Mouse (Mus musculus): ENCODE measurements around the gene Gm28048.

- TF ChIP-seq CTCF (IDR thresholded peaks at IDR 0.05; ENCODE audit: low read depth, low read length) (no peak), POLR2A (IDR thresholded peaks at IDR 0.05; ENCODE audit: borderline replicate concordance, low read depth, low read length) (no peak)
Measured at GRCm38 (mm10) chr11:22792149-22792548, 189.7 kb downstream of the Gm28048 start.
